Mouse (Mus musculus): Measurements from ENCODE around the gene Cdh23.

The Cdh23 gene

DNA sequence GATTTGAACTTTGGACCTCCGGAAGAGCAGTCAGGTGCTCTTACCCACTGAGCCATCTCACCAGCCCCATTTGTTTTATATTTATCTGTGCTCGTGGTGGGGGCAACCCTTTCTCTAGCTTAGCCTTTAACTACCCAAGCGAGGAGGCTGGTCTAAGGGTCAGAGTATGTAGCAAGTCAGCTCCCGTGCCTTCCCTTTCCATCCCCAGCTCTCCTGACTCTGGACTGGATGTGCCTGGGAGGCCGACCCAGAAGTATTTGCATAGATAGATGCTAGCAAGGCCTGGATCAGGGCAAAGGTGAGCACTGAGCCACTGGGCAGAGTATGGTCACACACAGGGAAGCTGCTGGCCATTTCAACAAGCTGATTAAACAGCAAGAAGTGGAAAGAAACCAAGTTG is 12.5 kb upstream of the Cdh23 start:
- DNase-seq (ENCODE audit: low spot score in 2 of 2), result no peak

DNA sequence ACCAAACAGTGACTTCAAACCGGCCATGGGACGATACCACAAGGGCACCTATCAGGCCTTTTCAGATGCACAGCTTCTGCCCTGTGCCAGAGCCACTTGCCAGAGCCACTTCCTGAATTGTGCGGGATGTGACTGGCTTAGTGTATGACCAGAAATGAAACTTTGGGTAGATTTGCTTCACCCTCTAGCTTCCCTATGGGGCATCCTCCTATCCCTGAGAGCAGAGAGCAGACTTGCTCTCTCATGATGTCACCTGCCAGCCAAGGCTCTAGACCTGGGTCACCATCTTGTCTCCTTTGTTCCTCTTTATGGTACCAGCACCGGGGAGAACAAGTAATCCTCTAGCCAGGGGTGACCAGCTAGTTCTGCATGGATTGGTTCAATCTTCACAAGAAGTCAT is 10.0 kb upstream of the Cdh23 start:
- peak in 1 of 2 experiments; percentile 23 for DNase-seq (ENCODE audit: low spot score in 2 of 2)

DNA sequence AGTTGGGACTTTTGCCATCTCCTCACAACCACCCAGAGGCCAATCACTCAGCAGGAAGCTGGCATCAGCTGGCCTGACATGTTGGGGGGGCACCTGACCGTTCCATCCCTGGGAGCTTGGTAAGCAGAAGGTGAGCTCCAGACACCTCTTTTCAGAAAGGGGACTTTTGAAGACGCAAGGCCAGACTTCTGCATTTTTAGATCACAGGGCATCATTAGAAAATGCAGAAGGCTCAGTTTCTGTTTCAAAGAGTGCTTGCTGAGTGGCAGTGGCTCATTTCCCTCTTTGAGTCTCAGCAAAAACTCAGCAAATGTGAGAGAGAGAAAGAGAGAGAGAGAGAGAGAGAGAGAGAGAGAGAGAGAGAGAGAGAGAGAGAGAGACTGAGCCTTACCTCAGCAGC is 8.8 kb upstream of the Cdh23 start:
- DNase-seq (ENCODE audit: low spot score in 2 of 2), result peak in 1 of 2 experiments; percentile 7

DNA sequence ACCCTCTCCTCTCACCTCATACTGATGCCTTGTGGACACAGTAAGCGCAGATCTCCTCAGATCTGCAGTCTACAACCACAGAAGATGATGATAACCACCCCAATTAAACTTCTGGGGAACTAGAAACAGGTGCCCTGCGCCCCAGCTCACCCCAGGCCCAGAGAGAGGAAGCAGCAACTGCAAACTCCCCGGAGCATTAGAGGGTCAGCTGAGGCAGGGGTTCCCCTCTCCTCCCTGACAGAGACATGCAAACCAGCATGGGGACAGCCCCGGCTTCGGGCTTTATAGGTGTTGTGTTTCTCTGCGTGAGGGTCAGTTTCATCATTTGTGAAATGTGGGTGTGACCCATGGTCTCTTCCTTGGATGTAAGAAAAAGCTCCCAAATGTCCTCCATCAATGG is 1.5 kb upstream of the Cdh23 start:
- no peak for DNase-seq (ENCODE audit: low spot score in 2 of 2)

DNA sequence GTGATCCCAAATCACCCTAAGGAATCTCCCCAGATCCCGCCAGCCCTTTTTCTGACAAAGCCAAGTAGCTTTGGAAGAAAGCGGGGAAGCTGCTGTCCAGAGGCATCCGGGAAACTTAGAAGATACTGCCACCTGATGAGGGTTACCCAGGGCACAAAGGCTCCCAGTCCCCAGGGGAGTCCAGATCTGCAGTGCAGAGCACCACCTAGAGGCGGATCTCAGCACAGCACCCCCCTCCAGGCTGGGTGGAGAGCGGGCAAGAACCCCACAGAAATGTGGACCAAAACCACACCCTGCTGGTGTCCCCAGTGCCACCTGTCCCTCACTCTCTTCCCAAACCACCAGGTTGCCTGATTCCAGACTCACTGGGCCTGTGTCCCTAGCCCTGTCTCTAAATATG is 685 bp upstream of the Cdh23 start:
- peak in 1 of 2 experiments; percentile 65 for DNase-seq (ENCODE audit: low spot score in 2 of 2)

DNA sequence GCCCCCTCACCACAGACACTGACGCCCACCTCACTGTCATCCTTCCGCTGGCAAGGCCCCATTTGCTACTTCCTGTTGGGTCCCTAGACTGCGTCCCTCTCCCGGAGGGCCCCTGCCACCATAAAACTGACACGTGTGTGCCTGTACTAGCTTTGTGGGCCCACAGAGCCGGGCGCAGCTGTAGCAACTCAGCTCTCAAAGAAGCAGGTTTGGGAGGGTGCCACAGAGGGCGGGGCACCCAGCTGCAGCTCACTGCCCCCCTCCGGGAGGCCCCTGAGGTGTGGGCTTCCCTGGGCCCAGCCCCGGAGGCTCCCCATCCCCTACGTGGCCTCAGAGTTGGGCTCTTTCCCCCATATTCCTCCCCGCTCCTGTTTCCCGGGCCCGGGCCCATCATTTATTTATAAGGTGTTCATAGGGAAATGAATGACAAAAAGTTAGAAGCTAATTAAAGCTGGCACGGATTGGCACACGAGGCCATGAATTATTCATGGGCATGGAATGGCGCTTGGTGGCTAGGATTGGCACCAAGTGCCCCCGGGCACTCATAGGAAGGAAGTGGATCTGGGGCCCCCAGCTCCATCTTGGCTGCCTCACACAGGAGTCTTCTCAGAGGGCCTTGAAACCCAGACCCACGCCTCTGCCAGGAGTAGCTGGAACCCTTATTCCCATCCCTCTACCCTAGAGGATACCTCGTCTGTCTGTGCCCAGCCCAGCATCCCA is 4.5 kb downstream of the Cdh23 start:
- DNase-seq (ENCODE audit: low spot score in 2 of 2), result no peak

DNA sequence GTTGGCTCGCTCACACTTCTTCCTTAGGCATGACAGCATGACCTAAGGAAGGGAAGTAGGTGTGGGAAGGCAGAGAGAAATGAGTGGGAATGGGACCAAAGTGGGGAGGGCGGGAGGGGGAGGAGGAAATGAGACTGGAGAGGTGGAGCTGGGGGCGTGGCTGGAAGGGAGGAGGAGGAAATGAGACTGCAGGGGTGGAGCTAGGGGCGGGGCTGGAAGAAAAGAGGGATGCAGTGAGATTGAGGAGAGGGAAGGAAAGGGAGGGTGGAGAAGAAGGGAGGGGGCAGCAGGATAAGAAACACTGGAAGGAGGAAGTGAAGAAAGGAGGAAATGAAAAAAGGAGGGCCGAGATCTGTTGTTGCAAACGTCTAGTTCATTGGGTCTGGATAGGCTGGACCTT is 5.3 kb downstream of the Cdh23 start:
- no peak for DNase-seq (ENCODE audit: low spot score in 2 of 2)

DNA sequence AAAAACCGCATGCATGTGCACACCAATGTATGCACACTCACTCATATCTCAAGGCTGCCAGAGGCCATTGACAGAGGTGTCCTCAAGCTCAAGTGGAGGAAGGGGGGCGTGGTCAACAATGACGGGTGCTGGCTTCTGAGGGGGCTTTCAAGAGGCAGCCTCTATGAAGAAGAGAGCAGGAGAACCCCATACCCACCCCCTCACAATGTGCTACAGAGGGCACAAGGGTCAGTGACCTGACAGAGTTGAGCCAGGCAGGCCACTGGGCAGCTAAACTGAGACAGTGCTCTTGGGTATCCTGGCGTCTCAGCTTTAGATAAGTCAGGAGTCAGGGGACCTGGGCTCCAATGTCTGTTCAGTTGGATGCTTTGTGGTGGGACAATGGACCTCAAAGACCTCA is 6.9 kb downstream of the Cdh23 start:
- DNase-seq (ENCODE audit: low spot score in 2 of 2), result no peak

DNA sequence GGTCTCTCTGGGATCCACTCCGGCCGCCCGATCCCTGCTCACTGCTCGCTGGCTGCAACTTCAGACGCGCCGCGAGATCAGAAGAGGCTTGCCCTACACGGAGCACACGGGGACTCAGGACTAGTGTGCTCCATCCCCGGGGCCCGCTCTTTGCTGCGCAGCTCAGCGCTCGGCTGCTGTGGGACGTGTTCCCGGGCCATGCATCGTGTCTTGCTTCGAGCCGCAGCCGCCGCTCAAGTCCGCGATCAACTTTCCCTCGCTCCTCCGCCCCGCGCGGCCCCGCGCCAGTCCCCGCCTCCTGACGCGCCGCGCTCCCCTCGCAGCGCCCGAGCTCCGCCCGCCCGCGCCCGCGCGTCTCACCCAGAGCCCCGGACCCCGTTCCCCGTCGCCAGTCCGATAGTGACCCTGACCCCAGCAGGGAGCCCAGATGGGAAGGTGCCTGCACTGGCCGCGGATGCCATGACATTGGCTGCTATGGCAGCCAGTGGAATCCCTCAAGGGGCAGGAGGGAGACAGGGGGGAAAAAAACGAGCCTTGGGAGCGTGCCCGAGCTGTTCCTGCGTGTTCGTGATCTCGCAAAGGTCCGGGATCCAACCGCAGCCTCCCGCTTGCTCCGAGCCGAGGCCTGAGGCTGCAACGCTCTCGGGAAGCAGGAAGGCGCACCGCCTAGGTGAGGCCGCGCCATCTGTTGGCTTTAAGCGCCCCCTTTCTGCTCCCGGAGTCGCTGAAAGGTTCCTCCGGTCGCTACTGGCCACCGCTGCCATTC is 9.1 kb downstream of the Cdh23 start:
- peak in 1 of 2 experiments; percentile 37 for DNase-seq (ENCODE audit: low spot score in 2 of 2)

DNA sequence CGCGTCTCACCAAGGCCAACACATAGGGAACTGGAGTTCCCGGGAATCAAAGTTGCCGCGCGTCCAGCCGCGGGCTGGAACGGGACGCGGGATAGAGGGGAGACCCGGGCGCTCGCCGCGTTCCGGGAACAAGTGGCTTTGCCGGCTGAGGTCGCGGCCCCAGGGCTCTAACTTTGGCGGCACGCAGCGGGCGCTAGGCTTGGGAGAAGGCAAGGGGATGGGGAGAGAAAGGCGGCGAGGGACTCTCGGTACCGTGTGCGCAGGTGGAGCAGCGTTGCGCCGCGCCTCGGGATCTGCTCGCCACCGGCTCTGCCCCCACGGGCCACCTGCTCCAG is 9.7 kb downstream of the Cdh23 start:
- DNase-seq (ENCODE audit: low spot score in 2 of 2), result no peak

DNA sequence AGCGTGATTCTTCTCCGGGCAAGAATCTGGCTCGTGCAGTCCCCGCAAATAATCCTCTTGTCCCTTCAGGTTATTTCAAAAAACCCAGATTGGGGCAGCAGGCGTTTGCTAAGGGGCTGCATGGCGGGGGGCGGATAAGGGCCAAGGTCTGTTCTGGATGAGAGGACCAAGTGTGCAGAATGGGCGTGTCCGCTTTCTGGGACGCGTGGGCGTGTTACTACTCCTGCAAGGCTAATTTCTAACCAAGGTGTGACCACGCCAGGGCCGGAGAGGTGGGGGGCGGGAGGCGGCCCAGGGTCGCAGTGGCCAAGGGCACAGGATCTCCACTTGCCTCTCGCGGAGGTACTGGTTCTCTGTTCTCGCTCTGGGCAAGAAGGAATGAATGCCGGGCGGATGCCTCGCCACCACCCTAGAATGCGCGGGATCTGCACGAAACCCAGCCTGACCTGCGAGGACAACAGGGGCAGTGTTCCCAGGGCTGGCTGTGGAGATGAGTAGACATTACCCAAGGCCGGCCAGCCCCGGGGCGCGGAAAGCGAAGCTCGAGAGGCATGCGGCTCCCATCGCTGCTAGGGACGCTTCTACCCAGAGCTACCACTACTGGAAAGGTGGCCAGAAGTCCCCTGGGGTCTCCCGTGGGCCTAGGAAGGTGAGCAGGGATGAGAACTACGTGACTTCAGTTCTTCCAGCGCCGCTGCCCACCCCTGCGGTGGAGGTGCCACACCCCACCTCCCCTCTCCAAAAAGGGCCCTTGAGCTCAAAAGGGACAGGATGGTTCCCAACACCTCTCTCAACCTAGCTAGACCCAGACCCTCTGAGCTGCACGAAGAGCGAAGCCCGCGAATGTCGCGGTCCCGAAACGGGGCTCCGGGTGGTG is 10.3 kb downstream of the Cdh23 start:
- no peak for DNase-seq (ENCODE audit: low spot score in 2 of 2)

DNA sequence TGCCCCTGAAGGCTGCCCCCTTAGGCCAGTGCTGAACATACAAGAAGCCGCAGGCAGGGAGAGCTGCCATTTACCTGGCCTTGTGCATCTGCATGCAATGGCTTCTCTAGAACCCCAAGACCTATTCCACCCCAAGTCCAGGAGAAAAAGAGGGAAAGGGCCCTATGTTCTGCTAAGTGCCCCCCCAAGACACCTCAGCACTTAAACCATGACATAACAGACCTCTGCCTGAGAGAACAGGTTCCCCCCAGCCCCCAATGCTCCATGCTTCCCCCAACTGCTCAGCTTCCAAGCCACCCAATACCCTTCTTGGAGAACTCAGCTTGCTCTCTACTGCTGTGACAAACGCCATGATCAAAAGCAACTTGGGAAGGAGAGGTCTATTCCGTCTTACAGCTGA is 17.4 kb downstream of the Cdh23 start:
- no peak for DNase-seq (ENCODE audit: low spot score in 2 of 2)

DNA sequence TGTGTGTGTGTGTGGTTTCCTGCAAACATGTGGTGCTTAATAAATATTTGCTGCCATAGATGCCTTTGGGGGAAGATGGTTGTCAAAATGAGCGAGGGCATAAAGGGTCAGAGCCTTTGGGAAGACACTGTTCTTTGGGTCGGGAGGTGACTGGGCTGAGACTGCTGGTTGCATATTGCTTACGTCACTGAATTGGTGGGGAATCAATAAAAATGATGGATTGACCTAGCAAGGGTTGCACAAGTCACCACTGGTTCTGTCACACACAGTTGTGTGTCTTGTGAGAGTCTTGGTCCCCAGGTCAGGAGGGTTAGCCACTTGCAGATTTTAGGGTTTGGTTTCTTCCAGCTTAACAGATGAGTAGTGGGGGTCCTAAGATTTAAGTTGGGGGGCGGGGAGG is 19.0 kb downstream of the Cdh23 start:
- DNase-seq (ENCODE audit: low spot score in 2 of 2), result no peak

DNA sequence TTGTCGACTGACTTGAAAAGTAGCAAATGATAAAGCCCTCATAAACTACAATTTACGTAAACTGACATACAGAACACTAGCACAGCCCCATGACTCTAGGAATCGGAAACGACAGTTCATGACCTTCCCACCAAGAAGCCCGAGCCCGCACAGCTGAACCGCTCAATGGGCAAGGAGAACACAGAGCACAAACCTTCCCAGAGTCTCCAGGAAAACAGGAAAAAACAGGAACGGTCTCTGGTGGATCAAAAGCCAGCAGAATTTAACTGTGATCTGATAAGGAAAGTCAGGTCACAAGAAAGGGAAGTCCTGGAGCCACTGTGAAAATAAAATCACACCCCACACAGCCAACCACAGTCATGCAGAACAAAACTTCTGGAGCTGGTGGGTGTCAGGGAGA is 26.1 kb downstream of the Cdh23 start:
- no peak for DNase-seq (ENCODE audit: low spot score in 2 of 2)

DNA sequence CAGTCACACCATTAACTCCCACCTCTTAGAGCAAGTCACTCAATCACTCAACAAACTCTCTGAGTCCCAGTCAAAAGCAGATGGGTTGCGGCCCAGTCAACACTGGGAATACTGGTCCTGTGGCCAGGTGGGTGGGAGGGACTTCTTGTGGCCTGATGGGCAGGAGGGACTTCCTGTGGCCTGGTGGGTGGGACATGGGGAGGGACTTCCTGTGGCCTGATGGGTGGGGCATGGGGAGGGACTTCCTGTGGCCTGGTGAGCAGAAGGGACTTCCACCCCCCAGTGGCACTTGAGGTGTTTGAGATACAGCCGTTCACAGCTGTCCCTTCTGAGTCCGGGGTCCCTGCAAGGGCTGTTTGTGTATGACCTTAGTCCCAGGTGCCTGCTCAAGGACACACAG is 27.7 kb downstream of the Cdh23 start:
- no peak for DNase-seq (ENCODE audit: low spot score in 2 of 2)

DNA sequence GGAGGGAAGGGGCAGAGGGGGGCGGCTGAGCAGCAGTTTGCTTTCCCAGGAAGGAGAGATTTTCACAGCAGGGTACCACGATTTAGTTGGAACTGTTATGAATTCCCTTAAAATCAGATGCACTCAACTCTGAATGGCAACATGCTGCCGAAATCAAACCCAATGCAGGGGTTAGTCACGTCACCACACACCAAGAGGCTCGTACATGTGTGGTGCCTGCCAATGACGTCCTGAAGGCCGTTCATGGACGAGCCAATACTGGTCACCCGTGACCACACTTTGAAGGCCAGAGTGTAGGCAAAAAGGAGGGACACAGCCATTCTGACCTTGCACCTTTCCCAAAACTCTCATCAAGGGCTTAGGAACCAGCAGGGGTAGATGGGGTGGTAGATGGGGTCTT is 35.3 kb downstream of the Cdh23 start:
- no peak for DNase-seq (ENCODE audit: low spot score in 2 of 2)

DNA sequence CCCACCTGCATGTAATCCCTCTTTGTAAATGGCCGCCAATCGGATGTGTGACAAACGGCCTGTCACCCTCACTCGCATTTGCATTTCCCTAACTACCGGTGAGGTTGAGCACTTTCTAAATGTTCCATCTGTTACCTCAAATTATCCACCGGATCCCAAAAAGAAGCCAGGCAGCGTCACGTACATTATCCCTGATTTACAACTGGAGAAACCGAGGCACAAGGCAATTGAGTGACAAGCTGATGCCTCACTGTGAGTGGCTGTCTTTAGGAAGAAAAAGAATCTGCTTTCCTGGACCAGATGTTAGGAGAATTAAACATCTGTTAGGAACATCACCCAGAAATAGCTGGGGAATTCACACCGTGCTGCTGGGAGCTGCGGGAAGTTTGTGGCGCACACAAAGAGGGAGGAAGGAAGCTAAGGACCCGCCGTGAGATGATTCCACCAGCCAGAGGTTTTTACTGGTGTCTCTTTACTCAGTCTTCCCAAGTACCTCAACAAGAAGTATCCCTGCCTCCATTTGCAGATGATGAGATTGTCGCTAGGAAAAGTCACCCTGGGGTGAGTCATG is 36.8 kb downstream of the Cdh23 start:
- DNase-seq (ENCODE audit: low spot score in 2 of 2), result no peak

DNA sequence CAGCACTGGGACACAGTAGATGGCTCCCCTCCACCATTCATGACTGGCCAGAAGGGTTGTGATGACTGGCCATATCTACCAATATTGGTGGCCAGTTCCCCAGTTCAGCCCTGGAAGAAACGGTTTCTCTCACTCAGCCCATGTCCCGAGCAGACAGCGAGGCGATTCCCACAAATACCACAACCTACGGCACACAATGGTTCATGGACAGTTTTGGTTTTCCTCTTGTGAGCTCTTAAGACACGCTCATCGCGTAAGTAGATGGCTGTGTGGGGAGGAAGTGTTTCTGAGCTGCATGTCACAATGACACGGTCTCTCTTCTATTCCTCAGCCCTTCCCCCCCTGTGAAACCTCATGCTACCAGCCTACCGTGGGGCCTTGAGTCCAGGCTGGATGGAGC is 38.1 kb downstream of the Cdh23 start:
- DNase-seq (ENCODE audit: low spot score in 2 of 2), result no peak

DNA sequence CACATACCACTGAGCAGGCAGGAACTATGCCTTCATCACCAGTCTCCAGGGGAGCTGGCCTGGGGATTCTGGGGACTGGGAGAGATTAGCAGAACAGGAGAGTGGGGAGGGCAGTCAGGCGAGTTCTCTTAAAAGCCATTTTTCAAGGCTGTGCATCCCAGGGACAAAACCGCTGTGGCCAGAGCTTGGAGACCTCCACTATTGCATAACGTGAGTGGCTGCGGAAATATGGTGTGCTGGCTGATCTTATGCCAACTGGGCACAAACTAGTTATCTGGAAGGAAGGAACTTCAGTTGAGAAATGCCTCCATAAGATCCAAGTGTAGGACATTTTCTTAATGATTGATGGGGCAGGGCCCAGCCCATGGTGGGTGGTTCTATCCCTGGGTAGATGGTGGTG is 42.6 kb downstream of the Cdh23 start:
- DNase-seq (ENCODE audit: low spot score in 2 of 2), result no peak

DNA sequence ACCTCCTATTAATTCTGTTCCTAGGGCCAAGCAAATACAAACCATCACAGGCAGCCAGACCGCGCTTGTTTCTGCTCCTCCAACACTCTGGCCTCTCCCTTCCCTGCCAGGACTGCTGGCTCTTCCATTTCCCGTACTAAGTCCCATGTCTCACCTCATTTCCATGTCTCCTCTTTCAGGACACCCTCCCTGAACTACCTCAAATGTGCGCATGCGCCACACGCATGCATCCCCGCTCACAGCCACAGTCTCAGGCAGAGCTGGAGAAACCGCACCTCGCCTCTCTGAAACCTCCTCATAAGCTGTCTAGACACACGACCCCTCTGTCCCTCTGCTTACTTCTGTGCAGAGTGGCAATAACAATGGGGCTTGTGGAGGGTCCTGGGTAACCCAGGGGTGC is 43.2 kb downstream of the Cdh23 start:
- no peak for DNase-seq (ENCODE audit: low spot score in 2 of 2)

DNA sequence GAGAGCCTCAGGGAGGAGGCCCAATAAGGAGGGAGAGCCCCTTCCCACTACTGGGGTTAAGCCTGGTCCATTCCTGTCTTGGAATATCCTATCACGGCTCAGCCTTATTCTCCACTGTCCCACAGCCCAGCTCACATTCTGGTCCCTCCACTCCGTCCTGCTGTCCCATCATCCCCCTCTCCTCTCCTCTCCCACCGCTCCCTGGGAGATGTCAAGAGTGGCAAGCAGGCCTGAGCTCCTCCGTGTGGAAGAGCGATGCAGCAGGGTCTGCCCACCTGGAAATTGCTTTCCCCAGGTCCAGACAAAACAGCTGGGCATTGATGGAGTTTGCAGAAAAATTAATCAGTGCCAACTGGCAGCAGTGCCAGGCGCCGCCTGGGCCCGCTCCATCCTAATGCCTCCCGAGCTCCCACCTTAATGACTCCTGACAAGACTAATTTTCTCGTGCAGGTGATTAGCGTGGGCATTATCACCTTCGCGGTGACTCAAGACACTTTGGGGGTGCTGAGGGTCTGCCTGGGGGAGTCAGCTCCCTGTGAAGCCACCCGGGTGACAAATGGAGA is 52.1 kb downstream of the Cdh23 start:
- no peak for DNase-seq (ENCODE audit: low spot score in 2 of 2)

DNA sequence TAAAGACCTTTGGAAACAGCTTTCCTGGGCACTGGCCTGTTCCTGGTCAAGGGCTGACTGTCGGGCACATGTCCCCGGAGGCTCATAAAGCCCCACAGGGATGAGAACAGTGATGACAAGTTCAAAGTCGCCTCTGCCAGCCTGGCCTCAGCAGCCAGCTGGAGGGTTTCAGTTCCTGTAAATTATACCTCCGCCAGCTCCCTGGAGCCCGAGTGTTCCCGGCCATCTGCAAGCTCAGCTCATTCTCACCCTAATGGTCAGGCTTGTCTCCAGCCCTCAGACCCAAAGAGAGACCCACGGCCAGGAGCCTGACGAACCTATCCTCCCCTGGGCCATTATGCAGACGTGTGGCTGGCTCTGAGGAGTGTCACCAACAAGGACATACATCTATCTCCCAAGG is 57.0 kb downstream of the Cdh23 start:
- peak in 1 of 2 experiments; percentile 5 for DNase-seq (ENCODE audit: low spot score in 2 of 2)

All from left cerebral cortex, adult 9 months (tissue).